Mouse (Mus musculus) 3134 (cell line): ENCODE results near the gene Ubap2l.
A peak's percentile ranks its signal among the peaks of the same experiment; 100 is the strongest.

Experiments used
- DNase-seq: peaks from one replicate; pipeline ENCODE4 v3.0.0-alpha.2; 2011; ENCODE audit warnings: low spot score; ENCODE audit not compliant: insufficient read length; ENCODE audit errors: extremely low read depth

The Ubap2l gene

GRCm38 (mm10) chr3:89982426-89982825, 70.0 kb downstream of the Ubap2l start:
- DNase-seq, result no peak

- DNase-seq, result no peak
Observed at GRCm38 (mm10) chr3:89976859-89977258, 75.6 kb downstream of the Ubap2l start.

GRCm38 (mm10) chr3:89968509-89968908, 83.9 kb downstream of the Ubap2l start:
- no peak for DNase-seq

- no peak for DNase-seq
Observed at GRCm38 (mm10) chr3:89966946-89967345, 85.5 kb downstream of the Ubap2l start.

- DNase-seq, result no peak
Observed at GRCm38 (mm10) chr3:89965972-89966371, 86.5 kb downstream of the Ubap2l start.

GRCm38 (mm10) chr3:89965557-89965956, 86.9 kb downstream of the Ubap2l start:
- no peak for DNase-seq

GRCm38 (mm10) chr3:89963926-89964739, 88.3 kb downstream of the Ubap2l start:
- peak; percentile 57 for DNase-seq

GRCm38 (mm10) chr3:89963221-89963763, 89.1 kb downstream of the Ubap2l start, which contains the start of gene Atp8b2:
Gene Atp8b2 (minus strand): TSS chr3:89963508.
- peak; percentile 76 for DNase-seq

- peak; percentile 55 for DNase-seq
Observed at GRCm38 (mm10) chr3:89962751-89963220, 89.6 kb downstream of the Ubap2l start.

GRCm38 (mm10) chr3:89962059-89962750, 90.2 kb downstream of the Ubap2l start:
- peak; percentile 68 for DNase-seq

- DNase-seq, result no peak
Observed at GRCm38 (mm10) chr3:89961436-89961835, 91.0 kb downstream of the Ubap2l start.

GRCm38 (mm10) chr3:89960469-89960868, 92.0 kb downstream of the Ubap2l start:
- DNase-seq, result peak; percentile 93

- DNase-seq, result no peak
Observed at GRCm38 (mm10) chr3:89959435-89959834, 93.0 kb downstream of the Ubap2l start.

GRCm38 (mm10) chr3:89957880-89958279, 94.5 kb downstream of the Ubap2l start:
- no peak for DNase-seq

GRCm38 (mm10) chr3:89956177-89956971, 96.1 kb downstream of the Ubap2l start:
- DNase-seq, result no peak

- peak; percentile 43 for DNase-seq
Observed at GRCm38 (mm10) chr3:89953420-89953819, 99.0 kb downstream of the Ubap2l start.
